Mouse (Mus musculus): Measurements from ENCODE around the gene Rprd1b. TPM values are rescaled to one million over a fixed set of nuclear protein-coding genes. Genes with fewer than 3 reads are reported as not detected.

The Rprd1b gene
- total RNA-seq (2021), result 10 to 100 TPM; 27.7 to 36.4 TPM
- long read RNA-seq, experiment 1, full-length matches to known transcripts, result 16 of 31 reads
- long read RNA-seq, experiment 1, partial matches to known transcripts, result 1 of 31 reads
- long read RNA-seq, experiment 1, other reads (novel, unspliced or antisense), result 14 of 31 reads
- long read RNA-seq, experiment 2, full-length matches to known transcripts, result 13 of 33 reads
- long read RNA-seq, experiment 2, partial matches to known transcripts, result 0 of 33 reads
- long read RNA-seq, experiment 2, other reads (novel, unspliced or antisense), result 20 of 33 reads

GRCm38 (mm10) chr2:158028354-158028863 lies at the start of gene Rprd1b, which contains the start of gene Tti1:
Gene Rprd1b (plus strand): TSS chr2:158028497.
Gene Tti1 (minus strand): TSS chr2:158028433.
- intact Hi-C loops (cut with DNase I), result no loop called here
- DNase-seq (ENCODE audit: low spot score in 2 of 2), result peak; percentile 93

GRCm38 (mm10) chr2:157979241-157979640 lies 49.1 kb upstream of the Rprd1b start:
- intact Hi-C loops (cut with DNase I), result no loop called here

DNA sequence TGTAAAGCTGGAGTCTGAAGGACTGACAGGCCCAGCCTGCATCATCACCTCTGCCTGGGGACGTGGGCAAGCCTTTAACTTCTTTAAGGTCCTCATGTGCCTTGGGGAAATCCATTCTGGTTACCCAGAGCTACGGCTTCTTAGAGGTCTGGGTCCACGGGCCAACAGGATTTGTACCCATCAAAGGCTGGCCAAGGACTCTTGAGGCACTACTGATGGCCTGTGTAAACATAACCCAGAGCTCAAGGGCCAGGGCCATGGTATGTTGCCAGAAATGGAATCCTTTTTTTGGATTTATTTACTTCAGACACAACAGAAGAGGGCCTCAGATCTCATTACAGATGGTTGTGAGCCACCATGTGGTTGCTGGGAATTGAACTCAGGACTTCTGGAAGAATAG lies 45.6 kb upstream of the Rprd1b start:
- intact Hi-C loops (cut with DNase I), result no loop called here
- DNase-seq (ENCODE audit: low spot score in 2 of 2), result no peak

More at GRCm38 (mm10) chr2:157979241-157979640, 49.1 kb upstream of the Rprd1b start:
- no peak for DNase-seq (ENCODE audit: low spot score in 2 of 2)

DNA sequence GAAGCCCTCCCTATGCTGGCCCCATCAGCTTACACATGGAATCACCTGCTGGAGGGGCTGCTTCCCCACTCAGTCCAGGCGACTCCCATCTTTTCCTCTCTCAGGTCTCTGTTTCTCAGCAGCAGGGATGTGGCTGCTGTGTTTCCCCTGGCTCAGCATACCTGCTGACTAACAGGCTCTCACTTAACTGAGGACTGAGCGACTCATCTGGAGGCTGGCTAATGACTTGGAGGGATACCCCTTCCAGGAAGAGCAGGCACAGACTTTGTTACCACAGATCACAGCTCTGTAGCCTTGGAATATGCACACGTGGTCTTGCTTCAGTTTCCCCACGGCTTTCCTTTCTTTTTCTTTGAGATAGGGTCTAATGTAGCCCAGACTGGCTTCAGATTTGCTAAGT lies 45.0 kb upstream of the Rprd1b start:
- intact Hi-C loops (cut with DNase I), result no loop called here
- no peak for DNase-seq (ENCODE audit: low spot score in 2 of 2)

DNA sequence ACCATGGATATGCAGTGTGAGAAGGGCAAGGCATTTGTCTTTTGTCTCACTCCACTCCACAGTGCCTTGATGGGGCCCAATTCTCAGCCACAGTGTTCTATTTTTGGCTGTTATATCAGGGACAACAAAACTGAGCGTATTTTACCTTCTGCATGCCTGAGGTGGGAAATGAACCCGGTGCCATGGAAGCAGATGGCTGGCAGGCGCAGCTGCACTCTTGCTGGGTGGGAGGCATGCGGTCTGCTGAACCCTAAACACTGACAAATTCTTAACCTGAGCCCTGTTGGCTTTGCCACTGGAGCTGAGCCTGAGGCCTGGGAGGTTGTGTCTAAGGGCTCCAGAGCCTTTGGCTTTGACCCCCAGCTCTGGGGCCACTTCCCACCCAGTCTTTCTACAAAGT lies 42.7 kb upstream of the Rprd1b start:
- no peak for DNase-seq (ENCODE audit: low spot score in 2 of 2)
- intact Hi-C loops (cut with DNase I), result no loop called here

GRCm38 (mm10) chr2:157986235-157986634 lies 42.1 kb upstream of the Rprd1b start:
- peak in 1 of 2 experiments; percentile 26 for DNase-seq (ENCODE audit: low spot score in 2 of 2)
- intact Hi-C loops (cut with DNase I), result no loop called here

DNA sequence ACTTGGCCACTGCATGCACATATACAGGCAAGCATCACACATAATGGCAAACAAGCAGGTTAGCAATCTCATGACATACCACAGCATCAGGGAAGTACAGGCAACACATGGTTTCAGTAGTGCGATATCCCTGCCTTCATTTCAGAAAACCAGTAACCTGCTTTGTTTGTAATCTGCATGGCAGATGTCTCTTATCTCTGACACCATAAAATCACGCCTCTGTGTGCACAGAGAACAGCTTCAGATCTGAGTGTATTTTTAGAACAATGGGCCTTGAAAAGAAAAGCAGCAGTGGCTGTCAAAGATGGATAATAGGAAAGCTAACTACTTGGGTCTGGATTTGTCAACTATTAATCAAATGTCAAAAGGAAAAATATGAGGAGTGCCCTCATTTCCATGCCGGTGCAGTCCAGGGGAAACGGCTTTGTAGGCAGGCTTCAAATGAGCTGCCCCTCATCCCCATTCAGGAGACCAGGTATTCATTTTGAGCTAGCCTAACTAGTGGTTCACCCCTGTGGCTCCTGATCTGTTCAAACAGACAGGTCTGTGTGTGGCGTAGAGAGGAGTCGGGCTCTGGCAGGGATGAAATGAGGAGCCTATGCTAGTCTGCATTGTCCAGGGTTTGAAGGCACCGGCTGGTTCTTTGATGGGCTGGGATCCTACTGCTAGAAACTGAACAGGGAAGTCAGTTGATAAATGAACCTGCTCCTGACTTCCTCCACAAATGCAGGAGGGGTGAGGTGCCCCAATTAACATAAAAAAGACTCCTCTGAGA lies 39.7 kb upstream of the Rprd1b start:
- intact Hi-C loops (cut with DNase I), result no loop called here
- peak in 1 of 2 experiments; percentile 21 for DNase-seq (ENCODE audit: low spot score in 2 of 2)

DNA sequence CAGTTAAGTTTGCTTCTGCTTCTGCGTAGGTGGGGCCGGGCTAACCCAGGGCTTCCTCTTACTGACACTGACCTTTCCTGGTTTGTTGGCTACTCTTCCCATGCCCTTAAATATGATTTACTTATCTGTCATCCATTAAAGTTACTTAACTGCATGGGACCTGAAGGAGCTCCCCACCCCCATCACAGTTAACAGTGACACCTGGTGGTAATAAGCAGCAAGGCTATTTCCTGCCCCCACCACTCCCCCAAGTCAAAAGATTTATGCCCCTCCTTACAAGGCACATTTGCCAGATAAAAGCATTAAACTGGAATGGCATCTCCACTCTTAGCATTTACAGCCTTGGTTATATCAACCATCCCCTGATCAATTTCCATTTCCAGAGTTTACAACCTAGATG lies 38.4 kb upstream of the Rprd1b start:
- intact Hi-C loops (cut with DNase I), result no loop called here

GRCm38 (mm10) chr2:157991026-157991425 lies 37.3 kb upstream of the Rprd1b start:
- intact Hi-C loops (cut with DNase I), result no loop called here
- no peak for DNase-seq (ENCODE audit: low spot score in 2 of 2)

More for the DNA sequence above, 38.4 kb upstream of the Rprd1b start:
- no peak for DNase-seq (ENCODE audit: low spot score in 2 of 2)

DNA sequence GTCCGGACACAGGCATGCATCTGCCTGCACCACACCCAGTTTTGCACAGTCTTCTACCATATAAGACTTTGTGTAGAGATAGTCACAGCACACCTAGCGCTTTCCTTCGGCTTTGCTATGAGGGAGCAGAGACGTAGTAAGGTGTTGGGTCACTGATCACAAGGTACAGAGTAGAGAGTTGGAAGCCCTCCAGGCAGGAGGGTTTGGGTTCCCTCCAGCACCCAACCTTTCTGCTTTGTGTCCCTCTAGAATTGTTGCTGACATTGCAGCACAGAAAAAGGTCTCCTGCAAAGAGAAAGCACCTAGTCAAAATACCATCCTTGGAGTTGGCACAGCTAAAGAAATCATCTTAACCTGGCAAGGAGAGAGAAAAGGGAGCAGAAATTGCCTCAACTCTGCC lies 35.8 kb upstream of the Rprd1b start:
- intact Hi-C loops (cut with DNase I), result no loop called here
- no peak for DNase-seq (ENCODE audit: low spot score in 2 of 2)

DNA sequence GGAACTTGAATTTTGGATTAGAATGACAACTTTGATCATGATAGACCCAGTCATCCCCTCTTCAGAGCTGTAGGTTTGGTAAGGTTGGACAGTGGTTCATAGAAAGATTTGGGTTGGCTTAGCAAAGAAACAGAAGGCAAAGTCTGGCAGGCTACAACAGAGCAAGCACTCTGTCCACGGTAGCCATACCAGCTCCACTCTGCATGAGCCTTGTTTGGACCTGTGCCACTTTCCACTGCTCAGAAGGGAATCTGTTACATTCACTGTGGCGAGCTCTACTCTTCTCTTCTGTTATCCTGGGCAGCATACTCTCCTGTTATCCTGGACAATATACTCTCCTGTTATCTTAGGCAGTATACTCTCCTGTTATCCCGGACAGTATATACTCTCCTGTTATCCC lies 29.5 kb upstream of the Rprd1b start:
- intact Hi-C loops (cut with DNase I), result no loop called here
- DNase-seq (ENCODE audit: low spot score in 2 of 2), result no peak

DNA sequence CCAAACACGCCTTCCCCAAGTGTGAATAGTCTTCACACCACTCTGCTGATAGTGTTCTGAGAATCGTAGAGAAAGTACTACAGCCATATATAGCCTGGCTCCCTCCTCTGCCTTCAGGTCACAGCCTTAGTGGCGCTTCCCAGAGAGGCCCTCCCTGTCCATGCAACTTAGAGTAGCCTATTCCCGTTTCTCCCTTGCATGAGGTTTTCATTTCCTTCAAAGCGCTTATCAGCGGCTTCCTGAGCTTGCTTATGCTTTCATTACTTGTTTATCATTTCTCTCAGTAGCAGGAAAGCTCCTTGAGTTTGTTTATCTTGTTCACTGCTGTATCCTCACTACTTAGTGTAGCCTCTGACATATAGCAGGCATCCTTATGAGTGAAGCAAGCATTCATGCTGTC lies 23.7 kb upstream of the Rprd1b start:
- intact Hi-C loops (cut with DNase I), result no loop called here
- no peak for DNase-seq (ENCODE audit: low spot score in 2 of 2)

GRCm38 (mm10) chr2:158005641-158006040 lies 22.7 kb upstream of the Rprd1b start:
- intact Hi-C loops (cut with DNase I), result no loop called here
- DNase-seq (ENCODE audit: low spot score in 2 of 2), result no peak

- no peak for DNase-seq (ENCODE audit: low spot score in 2 of 2)
Observed at GRCm38 (mm10) chr2:158009373-158009772, 18.9 kb upstream of the Rprd1b start.

GRCm38 (mm10) chr2:158012608-158013007 lies 15.7 kb upstream of the Rprd1b start:
- peak in 1 of 2 experiments; percentile 49 for DNase-seq (ENCODE audit: low spot score in 2 of 2)
- intact Hi-C loops (cut with DNase I), result no loop called here

More at GRCm38 (mm10) chr2:158009373-158009772, 18.9 kb upstream of the Rprd1b start:
- intact Hi-C loops (cut with DNase I), result no loop called here

DNA sequence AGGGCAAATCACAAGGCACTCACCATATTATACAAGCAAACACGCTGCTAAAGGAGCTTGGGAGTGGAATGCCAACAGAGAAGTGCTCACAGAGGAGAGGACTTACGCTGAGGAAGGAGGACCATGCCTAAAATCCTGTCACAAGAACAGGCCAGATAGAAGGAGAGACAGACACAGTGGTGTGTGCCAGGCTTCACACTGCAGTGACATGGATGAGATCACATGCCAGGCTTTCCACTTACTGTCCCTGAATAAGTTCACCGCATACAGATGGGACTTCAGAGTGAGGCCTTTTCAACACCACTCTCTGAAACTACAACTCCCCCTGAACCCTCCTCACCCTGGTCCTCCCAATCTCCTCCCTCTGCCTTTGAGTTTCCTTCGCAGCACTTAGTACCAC lies 11.0 kb upstream of the Rprd1b start:
- DNase-seq (ENCODE audit: low spot score in 2 of 2), result no peak
- intact Hi-C loops (cut with DNase I), result no loop called here

- intact Hi-C loops (cut with DNase I), result no loop called here
- no peak for DNase-seq (ENCODE audit: low spot score in 2 of 2)
Observed at GRCm38 (mm10) chr2:158027855-158028353, 393 bp upstream of the Rprd1b start.

GRCm38 (mm10) chr2:158030007-158030406 lies 1.7 kb downstream of the Rprd1b start:
- intact Hi-C loops (cut with DNase I), result no loop called here
- DNase-seq (ENCODE audit: low spot score in 2 of 2), result no peak

GRCm38 (mm10) chr2:158035813-158036212 lies 7.5 kb downstream of the Rprd1b start:
- intact Hi-C loops (cut with DNase I), result no loop called here
- DNase-seq (ENCODE audit: low spot score in 2 of 2), result no peak

GRCm38 (mm10) chr2:158036408-158036807 lies 8.1 kb downstream of the Rprd1b start:
- intact Hi-C loops (cut with DNase I), result no loop called here
- DNase-seq (ENCODE audit: low spot score in 2 of 2), result peak in 1 of 2 experiments; percentile 28

All from left cerebral cortex, postnatal 14 days (tissue).